Mouse (Mus musculus): ENCODE data around the gene Anks1b.

Gene Anks1b

GRCm38 (mm10) chr10:90753106-90753505 is 879.8 kb downstream of the Anks1b start:
- DNase-seq: peak; percentile 59

- DNase-seq: no peak
Observed at GRCm38 (mm10) chr10:90757773-90758172, 884.5 kb downstream of the Anks1b start.

- DNase-seq: no peak
Observed at GRCm38 (mm10) chr10:90759929-90760328, 886.6 kb downstream of the Anks1b start.

- DNase-seq: peak; percentile 80
Observed at GRCm38 (mm10) chr10:90766261-90766660, 893.0 kb downstream of the Anks1b start.

- DNase-seq: no peak
Observed at GRCm38 (mm10) chr10:90770403-90770955, 897.2 kb downstream of the Anks1b start.

GRCm38 (mm10) chr10:90771046-90771445 is 897.7 kb downstream of the Anks1b start:
- DNase-seq: no peak

- DNase-seq: no peak
Observed at GRCm38 (mm10) chr10:90771471-90772226, 898.3 kb downstream of the Anks1b start.

GRCm38 (mm10) chr10:90779561-90780400 is 906.5 kb downstream of the Anks1b start:
- DNase-seq: no peak

GRCm38 (mm10) chr10:90784981-90785650 is 911.8 kb downstream of the Anks1b start:
- no peak for DNase-seq

GRCm38 (mm10) chr10:90785680-90786079 is 912.4 kb downstream of the Anks1b start:
- DNase-seq: peak; percentile 47

- DNase-seq: no peak
Observed at GRCm38 (mm10) chr10:90803112-90803511, 929.8 kb downstream of the Anks1b start.

- no peak for DNase-seq
Observed at GRCm38 (mm10) chr10:90804602-90805095, 931.3 kb downstream of the Anks1b start.

GRCm38 (mm10) chr10:90808616-90809310 is 935.5 kb downstream of the Anks1b start:
- DNase-seq: no peak

- DNase-seq: no peak
Observed at GRCm38 (mm10) chr10:90809911-90810590, 936.7 kb downstream of the Anks1b start.

GRCm38 (mm10) chr10:90811446-90811845 is 938.1 kb downstream of the Anks1b start:
- no peak for DNase-seq

GRCm38 (mm10) chr10:90813326-90813725 is 940.0 kb downstream of the Anks1b start:
- no peak for DNase-seq

GRCm38 (mm10) chr10:90814412-90814811 is 941.1 kb downstream of the Anks1b start:
- DNase-seq: peak; percentile 75

GRCm38 (mm10) chr10:90818246-90818937 is 945.1 kb downstream of the Anks1b start:
- no peak for DNase-seq

- no peak for DNase-seq
Observed at GRCm38 (mm10) chr10:90823438-90823837, 950.1 kb downstream of the Anks1b start.

GRCm38 (mm10) chr10:90824692-90825091 is 951.4 kb downstream of the Anks1b start:
- no peak for DNase-seq

GRCm38 (mm10) chr10:90826939-90827338 is 953.6 kb downstream of the Anks1b start:
- DNase-seq: no peak
